25 mouse cellular contexts compared by ENCODE assay signal in genomic region chr12:99371500-99371899, GRCm38 (mm10).
A peak's percentile ranks its signal among the peaks of the same experiment; 100 is the strongest.
DNase-seq lines count a peak whose midpoint lies in the region; ATAC-seq lines count a peak whose summit lies in the region.
"Had no signal": no experiment of that assay in that cellular context is flagged by ENCODE, and none has a peak within 500 bp of the region (broad histone marks: within the 10 kb centered on the region; RNA-seq: fewer than 3 reads in every experiment).

No protein-coding gene starts in this region.

- no peak overlapping the region for H3K27ac ChIP-seq in kidney, embryonic 16.5 days (ENCODE audit: low read length)
- H3K27ac ChIP-seq: embryonic facial prominence, embryonic 10.5 days; embryonic facial prominence, embryonic 13.5 days; forebrain, embryonic 12.5 days; forebrain, embryonic 15.5 days; hindbrain, embryonic 12.5 days; hindbrain, embryonic 15.5 days had no signal

- no peaks in the 10 kb centered on the region for H3K27me3 ChIP-seq in kidney, embryonic 16.5 days (ENCODE audit: insufficient read depth, low read length)
- H3K27me3 ChIP-seq: embryonic facial prominence, embryonic 13.5 days; forebrain, embryonic 12.5 days; forebrain, embryonic 15.5 days; hindbrain, embryonic 12.5 days; hindbrain, embryonic 15.5 days had no signal

- peak; percentile 29; the same call in 1 of the 2 replicates for ATAC-seq in kidney, embryonic 16.5 days (ENCODE audit: low FRiP score, low TSS enrichment)
- ATAC-seq: activated CD4-positive, CD25-positive, alpha-beta regulatory T cell, adult 4 months; CD4-positive, CD25-positive, alpha-beta regulatory T cell, adult 4 months; forebrain, embryonic 15.5 days had no signal

- no peak overlapping the region for H3K4me3 ChIP-seq in kidney, embryonic 16.5 days (ENCODE audit: low read length)
- H3K4me3 ChIP-seq: embryonic facial prominence, embryonic 10.5 days; embryonic facial prominence, embryonic 13.5 days; erythroblast, embryonic 14.5 days; forebrain, embryonic 12.5 days; forebrain, embryonic 15.5 days; hindbrain, embryonic 12.5 days; hindbrain, embryonic 15.5 days had no signal

- no peak overlapping the region for H3K4me2 ChIP-seq in kidney, embryonic 16.5 days (replicated peaks; ENCODE audit: low read depth, low read length)
- H3K4me2 ChIP-seq: embryonic facial prominence, embryonic 13.5 days; forebrain, embryonic 12.5 days; forebrain, embryonic 15.5 days; heart, embryonic 11.5 days; hindbrain, embryonic 12.5 days; hindbrain, embryonic 15.5 days had no signal

- H3K4me1 ChIP-seq in kidney, embryonic 16.5 days (ENCODE audit: insufficient read depth, low read length) = peaks cover 27% of the 10 kb centered on the region

- H3K36me3 ChIP-seq in kidney, embryonic 16.5 days (ENCODE audit: insufficient read depth, low read length) = 0 out of 2 replicates have a peak, but pooled peaks cover 2% of the 10 kb centered on the region
- H3K36me3 ChIP-seq: forebrain, embryonic 15.5 days; hindbrain, embryonic 15.5 days had no signal

- no peaks in the 10 kb centered on the region for H3K9me3 ChIP-seq in kidney, embryonic 16.5 days (ENCODE audit: low read length)
- H3K9me3 ChIP-seq: embryonic facial prominence, embryonic 13.5 days; forebrain, embryonic 12.5 days; forebrain, embryonic 15.5 days; hindbrain, embryonic 12.5 days; hindbrain, embryonic 15.5 days had no signal

- WGBS in kidney, embryonic 16.5 days = 20% methylated on average over 5 of the region's 5 CpGs

- peak; percentile 42 for DNase-seq in kidney, adult 9 months
- no peak for DNase-seq in kidney, postnatal 4 days
- DNase-seq in kidney, postnatal 25 days = no peak
- peak; percentile 41 for DNase-seq in lung, postnatal 36 days
- no peak for DNase-seq in lung, postnatal 4 days
- DNase-seq: adrenal gland, adult 8-10 months; adrenal gland, postnatal 25 days; cerebellum, adult 11-12 months; cerebellum, adult 8-10 months; cerebellum, postnatal 10 days; cerebellum, postnatal 36 days; embryo, embryonic 11 days; gastrocnemius, postnatal 14 days; heart, adult 11 months had no signal

- no peak overlapping the region for H3K9ac ChIP-seq in kidney, embryonic 16.5 days (replicated peaks; ENCODE audit: low read length)
- H3K9ac ChIP-seq: embryonic facial prominence, embryonic 13.5 days; forebrain, embryonic 12.5 days; forebrain, embryonic 15.5 days; hindbrain, embryonic 12.5 days; hindbrain, embryonic 15.5 days had no signal

Comparison
In these comparisons a context has a peak if more than half of its experiments do, and no peak if none do; other contexts are left out.
1. DNase-seq: peak in kidney, adult 9 months (single experiment) and lung, postnatal 36 days (single experiment); none in kidney, postnatal 4 days (0 of 2), kidney, postnatal 25 days (0 of 2) and lung, postnatal 4 days (0 of 2).